Mouse (Mus musculus) stomach, postnatal 0 days (tissue): ENCODE results near the gene Dgkg.

Experiments used
- CTCF ChIP-seq: IDR thresholded peaks from 2 replicates; pipeline ENCODE4 v1.5.1; 2016; ENCODE audit warnings: antibody characterized with exemption, low read depth, mild to moderate bottlenecking, moderate library complexity
- EP300 ChIP-seq: optimal IDR thresholded peaks from 2 replicates; pipeline ENCODE3; 2016; ENCODE audit warnings: antibody characterized with exemption

DNA sequence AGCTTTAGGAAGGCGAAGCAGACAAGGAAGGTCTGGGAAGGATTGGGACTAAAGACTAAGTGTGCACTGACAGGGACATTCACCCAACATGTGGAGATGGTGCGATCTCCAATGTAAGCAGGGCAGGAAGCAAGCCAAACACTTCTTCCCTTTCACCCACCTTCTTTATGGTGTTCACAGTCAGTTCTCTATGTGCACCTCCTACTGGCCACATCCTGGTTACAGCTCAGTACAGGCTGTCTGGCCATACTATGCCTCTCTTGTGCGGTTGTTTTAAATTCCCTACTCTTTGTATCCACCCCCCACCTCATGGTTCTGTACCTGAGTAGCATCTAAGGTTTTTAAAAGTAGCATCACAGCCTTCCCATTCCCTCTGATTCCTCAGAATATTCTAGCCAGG, 71.5 kb downstream of the Dgkg start:
- peak; percentile 13; the same call in 1 of the 2 replicates for TF ChIP-seq CTCF
- no peak for TF ChIP-seq EP300
